Mouse (Mus musculus) heart, adult 2 months (tissue): ENCODE results near the gene Map2k5. TPM values are rescaled to one million over a fixed set of nuclear protein-coding genes. Genes with fewer than 3 reads are reported as not detected.

Experiments used
- DNase-seq, 2 experiments: peaks; one replicate each; pipeline ENCODE4 v3.0.0; 2021
- H3K27ac ChIP-seq: fragments of 200-600 bp; 2 replicates; pipeline ENCODE4 v1.8.1; 2022
- H3K27me3 ChIP-seq: fragments of 200-500 bp; 2 replicates; pipeline ENCODE4 v1.6.1; 2012; ENCODE audit warnings: mild to moderate bottlenecking, low read length, inconsistent platforms, mixed read lengths; ENCODE audit not compliant: control insufficient read depth, insufficient read depth
- H3K36me3 ChIP-seq: fragments of 200-500 bp; 2 replicates; pipeline ENCODE4 v1.6.1; 2012; ENCODE audit warnings: low read length, inconsistent platforms; ENCODE audit not compliant: control insufficient read depth, insufficient read depth
- H3K4me1 ChIP-seq: fragments of 200-500 bp; 2 replicates; pipeline ENCODE4 v1.6.1; 2011; ENCODE audit warnings: low read length; ENCODE audit not compliant: control insufficient read depth, insufficient read depth
- H3K4me3 ChIP-seq: fragments of 200-600 bp; 2 replicates; pipeline ENCODE4 v1.8.1; 2022
- H3K79me2 ChIP-seq: fragments of 200-500 bp; replicated peaks from 2 replicates; pipeline ENCODE4 v1.6.1; 2012; ENCODE audit warnings: mild to moderate bottlenecking, inconsistent platforms, low read length, moderate library complexity, mixed read lengths; ENCODE audit not compliant: control insufficient read depth, insufficient read depth
- H3K9ac ChIP-seq: fragments of 200-500 bp; 2 replicates; pipeline ENCODE4 v1.6.1; 2012; ENCODE audit warnings: low read depth, mild to moderate bottlenecking, control low read depth, inconsistent platforms, low read length, mixed read lengths
- CTCF ChIP-seq: fragments of 200-600 bp; IDR thresholded peaks from 2 replicates; pipeline ENCODE4 v1.8.1; 2022; ENCODE audit warnings: antibody characterized with exemption, mild to moderate bottlenecking, moderate library complexity
- EP300 ChIP-seq: fragments of 200-500 bp; IDR thresholded peaks from 2 replicates; pipeline ENCODE4 v1.6.1; 2011; ENCODE audit warnings: low read depth, low read length, control low read depth; ENCODE audit not compliant: insufficient read depth
- POLR2A ChIP-seq: fragments of 200-500 bp; IDR thresholded peaks from 2 replicates; pipeline ENCODE4 v1.6.1; 2011; ENCODE audit warnings: mild to moderate bottlenecking, low read depth, low read length, control low read depth; ENCODE audit not compliant: insufficient read depth
- WGBS: fragments of 180-500 bp; shearing (Covaris S2); methylation state at CpG from one replicate; pipeline ENCODE4 v1.1.7; 2018; 5-methylcytosine and 5-hydroxymethylcytosine counted together
- intact Hi-C: fragments of 180-260 bp; cut with DNase I; formaldehyde crosslinking; loops from one replicate; pipeline ENCODE4 v1.15.1; 2025
- polyA plus RNA-seq: library from polyadenylated mRNA; depleted of rRNA; stranded (reverse); fragments of >200 nt; gene quantifications from 2 replicates; pipeline ENCODE4 v1.2.3, GENCODE M21; 2012
- total RNA-seq, 2 experiments: library from RNA; stranded (reverse); gene quantifications; 2 replicates each; pipeline ENCODE4 v1.2.3; 2021

The Map2k5 gene
- total and polyA plus RNA-seq, 3 experiments: 17.9 to 31.8 (median 20.7) TPM

GRCm38 (mm10) chr9:63146126-63146855 is 231.4 kb downstream of the Map2k5 start:
- Histone ChIP-seq H3K4me3 (peak overlapping the region; percentile 3; the same call in 1 of the 2 replicates), H3K27me3 (peaks cover 50% of the 10 kb centered on the region), H3K27ac (no peak overlapping the region), H3K9ac (no peak overlapping the region), H3K79me2 (no peaks in the 10 kb centered on the region), H3K36me3 (no peaks in the 10 kb centered on the region), H3K4me1 (no peaks in the 10 kb centered on the region)
- DNase-seq: no peak
- 1% methylated on average over 46 of the region's 46 CpGs for WGBS
- intact Hi-C loops: no loop called here
- TF ChIP-seq EP300: no peak
- TF ChIP-seq POLR2A: no peak
- TF ChIP-seq CTCF: no peak

DNA sequence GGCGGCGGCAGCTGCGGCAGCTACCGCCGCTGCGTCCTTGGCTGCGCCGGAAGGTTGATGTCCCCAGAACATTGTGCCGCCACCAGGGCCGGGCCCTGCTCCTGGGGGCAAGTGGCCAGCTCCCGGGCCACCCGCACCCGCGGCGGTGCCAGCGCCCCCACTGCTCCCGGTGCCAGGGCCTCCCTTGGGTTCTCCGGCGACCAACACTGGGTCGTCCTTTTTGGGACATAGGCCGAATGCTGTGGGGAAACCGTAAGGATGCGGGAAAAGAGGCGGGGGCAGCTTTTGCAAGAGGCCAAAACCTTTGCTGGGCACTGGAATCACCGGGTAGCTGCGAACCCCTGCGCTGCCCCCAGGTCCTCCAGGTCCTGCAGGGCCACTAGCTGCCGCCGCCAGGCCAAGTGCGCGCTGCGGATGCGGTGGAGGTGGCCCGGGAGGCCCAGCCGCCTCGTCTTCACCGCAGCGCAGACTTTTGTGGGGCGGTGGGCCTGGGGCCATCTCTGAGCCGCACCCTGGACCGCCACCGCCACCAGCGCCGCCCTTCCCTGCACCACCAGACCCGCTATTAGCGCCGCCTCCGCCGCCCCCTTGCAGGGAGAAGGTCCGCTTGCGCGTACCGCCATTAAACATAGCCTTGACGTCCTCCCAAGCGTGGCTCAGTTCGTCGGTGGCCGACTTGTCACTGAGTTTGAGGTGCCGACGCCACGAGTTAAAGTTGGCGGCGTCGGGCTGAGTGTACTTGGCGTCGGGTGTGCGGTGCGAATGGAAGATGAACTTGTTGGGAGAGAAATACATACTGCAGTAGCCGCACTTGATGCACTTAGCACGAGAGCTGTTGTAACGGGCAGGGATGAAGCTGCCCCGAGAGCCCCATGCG is 232.2 kb downstream of the Map2k5 start:
- Histone ChIP-seq H3K27ac (no peak overlapping the region), H3K4me3 (peak overlapping the region; percentile 24; the same call in 1 of the 2 replicates), H3K36me3 (no peaks in the 10 kb centered on the region), H3K9ac (no peak overlapping the region), H3K4me1 (no peaks in the 10 kb centered on the region), H3K79me2 (no peaks in the 10 kb centered on the region), H3K27me3 (peaks cover 54% of the 10 kb centered on the region)
- DNase-seq: no peak
- no peak for TF ChIP-seq EP300
- intact Hi-C loops: no loop called here
- 2% methylated on average over 73 of the region's 73 CpGs for WGBS

DNA sequence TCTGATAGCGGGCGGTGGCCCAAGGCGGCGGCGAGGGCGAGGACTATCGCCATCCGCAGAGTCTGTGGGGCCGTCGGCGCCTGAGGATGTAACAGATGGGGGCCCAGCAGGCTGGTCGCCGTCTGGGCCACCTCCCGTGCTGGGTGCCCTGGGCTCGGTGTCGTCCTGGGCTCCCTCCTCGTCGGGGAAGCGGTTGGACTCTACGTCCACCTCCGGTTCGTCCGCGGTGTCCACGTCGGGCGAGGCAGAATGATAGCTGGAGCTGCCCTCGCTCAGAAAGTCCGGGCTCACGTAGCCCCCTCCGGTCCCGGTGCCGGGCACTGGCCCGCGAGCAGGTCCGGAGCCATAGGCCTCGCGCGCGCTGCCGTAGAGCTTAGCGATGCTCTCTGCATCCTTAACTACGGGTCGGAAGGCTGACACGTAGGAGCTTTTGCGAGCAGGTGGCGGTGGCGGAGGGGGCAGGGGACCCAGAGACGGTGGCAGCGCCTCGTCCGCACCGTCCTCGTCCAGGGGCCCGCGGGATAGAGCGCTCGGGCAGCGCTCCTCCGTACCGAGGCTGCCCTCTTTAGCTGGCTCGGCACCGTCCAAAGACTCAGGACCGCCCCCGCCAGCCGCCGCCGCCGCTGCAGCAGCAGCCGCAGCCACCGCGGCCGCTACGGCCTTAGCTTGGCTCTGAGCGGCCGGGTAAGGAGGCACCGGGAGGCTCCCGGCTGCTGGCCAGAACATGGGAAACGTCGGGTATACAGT is 233.0 kb downstream of the Map2k5 start:
- Histone ChIP-seq H3K36me3 (no peaks in the 10 kb centered on the region), H3K27me3 (peaks cover 56% of the 10 kb centered on the region), H3K4me1 (no peaks in the 10 kb centered on the region), H3K79me2 (no peaks in the 10 kb centered on the region), H3K27ac (no peak overlapping the region), H3K9ac (no peak overlapping the region), H3K4me3 (peak overlapping the region; percentile 24; the same call in 1 of the 2 replicates)
- under 1% methylated on average over 80 of the region's 80 CpGs for WGBS
- no peak for DNase-seq
- TF ChIP-seq EP300 (no peak), CTCF (no peak), POLR2A (no peak)
- intact Hi-C loops: no loop called here

DNA sequence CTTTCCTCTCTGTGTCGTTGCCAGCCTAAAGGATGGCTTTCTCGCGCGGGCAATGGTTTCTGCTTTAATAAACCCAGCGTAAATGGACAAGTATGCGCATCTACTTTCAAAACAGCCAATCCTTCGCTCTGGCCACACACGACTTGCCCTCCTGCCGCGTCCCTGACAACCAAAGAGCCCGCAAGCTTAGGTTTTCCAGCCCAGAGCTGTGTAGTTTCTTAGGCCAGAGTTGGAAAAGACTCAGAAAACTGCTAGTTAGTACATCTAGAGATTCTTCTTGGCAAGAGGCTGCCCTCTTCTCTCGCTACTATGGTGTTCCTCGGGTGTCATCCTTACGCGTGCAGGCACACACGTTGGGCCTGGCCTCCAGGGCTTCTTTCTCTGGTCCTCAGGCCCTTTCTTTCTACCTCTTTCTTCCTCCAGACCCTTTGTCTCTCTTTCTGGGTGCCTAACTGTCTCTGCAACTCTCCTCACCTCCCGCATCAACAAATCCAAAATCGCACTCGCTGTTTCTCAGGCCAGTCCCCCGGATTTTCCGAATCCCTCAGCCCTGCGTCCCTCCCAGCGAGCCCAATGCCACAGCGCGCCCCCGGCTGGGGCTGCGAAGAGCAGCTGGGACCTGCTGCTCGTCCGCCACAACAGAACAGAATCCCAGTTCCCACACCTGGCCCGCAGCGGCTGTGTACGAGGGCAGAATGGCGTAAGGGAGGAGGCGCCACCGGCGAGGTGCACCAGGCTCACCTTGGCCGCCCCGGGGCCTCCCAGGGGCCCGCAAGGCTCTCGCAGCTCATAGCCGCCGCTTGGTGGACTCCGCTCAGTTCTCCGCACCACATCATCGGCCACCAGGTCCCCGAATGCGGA is 233.8 kb downstream of the Map2k5 start:
- H3K4me1 ChIP-seq: no peaks in the 10 kb centered on the region
- H3K79me2 ChIP-seq: no peaks in the 10 kb centered on the region
- peaks cover 58% of the 10 kb centered on the region for H3K27me3 ChIP-seq
- TF ChIP-seq EP300 (no peak), CTCF (no peak), POLR2A (no peak)
- no peaks in the 10 kb centered on the region for H3K36me3 ChIP-seq
- intact Hi-C loops: no loop called here
- no peak overlapping the region for H3K9ac ChIP-seq
- H3K4me3 ChIP-seq: no peak overlapping the region
- no peak overlapping the region for H3K27ac ChIP-seq
- peak in 1 of 2 experiments; percentile 14 for DNase-seq
- 4% methylated on average over 47 of the region's 47 CpGs for whole genome bisulfite sequencing

- Histone ChIP-seq H3K9ac (no peak overlapping the region), H3K36me3 (no peaks in the 10 kb centered on the region), H3K27me3 (peaks cover 56% of the 10 kb centered on the region), H3K4me3 (no peak overlapping the region), H3K27ac (no peak overlapping the region), H3K4me1 (no peaks in the 10 kb centered on the region), H3K79me2 (no peaks in the 10 kb centered on the region)
- 3% methylated on average over 25 of the region's 25 CpGs for WGBS
- intact Hi-C loops: no loop called here
- no peak for TF ChIP-seq EP300
- no peak for TF ChIP-seq CTCF
- no peak for DNase-seq
These were observed 234.5 kb downstream of the Map2k5 start for GRCm38 (mm10) chr9:63143227-63143626.
